Mouse (Mus musculus): ENCODE results near the gene Actr1a.

Gene Actr1a

DNA sequence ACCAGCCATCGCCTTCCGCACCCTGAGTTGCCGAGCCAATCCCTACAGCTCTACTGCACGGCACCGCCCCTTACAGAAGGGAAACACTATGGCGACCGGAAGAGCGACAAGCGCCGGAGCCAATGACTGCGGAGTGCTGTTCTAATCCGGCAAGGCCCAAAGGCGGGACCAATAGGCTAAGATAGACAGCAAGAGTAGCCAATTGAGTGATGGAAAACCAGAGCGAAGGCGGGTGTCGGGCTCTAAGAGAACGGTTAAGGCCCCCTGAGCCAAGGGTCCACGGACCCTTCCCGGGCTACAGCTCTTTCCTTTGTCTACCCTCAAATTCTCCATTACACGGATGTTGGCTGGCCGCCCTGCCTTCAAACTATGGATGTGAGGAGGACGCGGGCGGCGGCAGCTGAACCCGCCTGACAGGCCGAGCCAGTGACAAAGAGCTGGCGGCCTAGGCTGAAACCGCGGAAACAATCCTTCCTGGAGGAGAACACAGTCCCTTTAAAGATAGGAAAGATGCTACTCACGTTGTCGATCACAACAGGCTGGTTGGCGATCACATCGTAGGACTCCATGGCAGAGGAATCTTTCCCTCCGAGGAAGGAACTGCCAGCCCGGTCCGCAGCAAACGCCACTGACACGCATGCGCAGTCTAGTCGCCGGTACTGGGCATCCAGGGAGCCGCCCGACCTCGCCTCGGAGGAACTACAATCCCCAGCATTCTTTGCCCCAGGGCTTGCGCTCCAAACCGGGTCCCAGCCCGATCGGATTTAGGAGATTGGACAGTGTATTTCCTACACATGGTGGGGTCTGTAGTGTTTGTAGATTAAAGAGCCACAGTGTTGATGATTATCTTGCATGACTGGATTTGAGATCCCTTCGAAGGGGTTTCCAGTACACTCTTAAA, at the start of gene Actr1a:
TSS of gene Actr1a (minus strand) at position 640 of the 901 bp plus-strand sequence.
- DNase-seq = peak; percentile 93 to 94

DNA sequence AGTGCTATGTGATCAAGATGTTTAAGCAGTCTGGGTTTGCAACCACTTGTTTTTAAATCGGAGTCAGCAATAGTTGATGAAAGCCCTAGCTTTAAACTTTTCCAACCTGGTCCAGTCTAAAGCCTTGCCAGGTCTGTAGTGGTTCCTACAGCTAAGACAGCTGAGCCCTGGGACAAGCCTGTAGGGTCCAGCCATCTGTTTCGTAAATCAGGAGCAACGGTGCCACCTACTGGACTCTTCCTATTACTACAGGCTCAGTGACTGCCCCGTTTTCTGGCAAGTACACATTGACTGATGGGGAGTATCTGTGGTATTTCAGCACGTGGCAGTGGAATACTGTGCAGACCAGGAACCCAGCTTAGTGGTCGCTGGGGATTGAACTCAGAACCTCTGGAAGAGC, 48.7 kb upstream of the Actr1a start:
- DNase-seq = peak; percentile 36 to 59

DNA sequence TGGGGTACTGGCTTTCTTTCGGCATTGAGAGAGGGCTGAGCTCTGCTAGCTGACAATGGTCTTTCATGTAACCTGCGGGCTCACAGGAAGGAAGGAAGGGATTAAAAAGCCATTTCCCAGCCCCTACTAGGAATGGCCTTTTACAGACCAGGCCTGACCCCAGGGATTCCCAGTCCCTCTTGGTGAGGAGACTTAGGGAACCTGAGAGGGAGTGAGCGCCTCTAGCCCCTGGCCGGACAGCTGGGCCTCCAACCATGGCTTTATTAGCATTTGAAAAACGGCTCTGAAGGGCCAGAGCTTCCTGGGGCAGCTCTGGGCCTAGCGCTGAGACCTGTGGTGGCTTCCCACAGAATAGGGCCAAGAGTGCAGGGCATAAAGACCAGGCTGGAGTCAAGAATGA, 48.0 kb upstream of the Actr1a start:
- DNase-seq = no peak

DNA sequence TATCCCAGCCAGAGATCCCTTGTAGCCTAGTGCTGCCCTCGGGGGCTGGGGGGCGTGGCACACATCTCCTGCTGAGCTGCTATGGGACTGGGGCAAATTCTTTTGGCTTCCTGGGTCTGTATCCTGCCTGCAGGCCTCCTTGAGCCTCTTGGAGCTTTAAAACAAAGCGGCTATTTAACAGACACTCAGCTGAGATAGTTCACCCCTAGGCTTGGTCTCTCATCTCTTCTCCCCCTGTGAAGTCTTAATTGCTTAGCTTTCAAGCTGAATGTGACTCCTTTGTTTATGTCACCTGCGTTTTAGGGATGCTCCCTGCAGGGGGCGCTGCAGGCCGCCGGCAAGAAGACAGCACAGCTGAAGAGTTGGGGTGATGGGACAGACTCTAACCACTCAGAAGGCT, 39.9 kb upstream of the Actr1a start:
- no peak for DNase-seq

DNA sequence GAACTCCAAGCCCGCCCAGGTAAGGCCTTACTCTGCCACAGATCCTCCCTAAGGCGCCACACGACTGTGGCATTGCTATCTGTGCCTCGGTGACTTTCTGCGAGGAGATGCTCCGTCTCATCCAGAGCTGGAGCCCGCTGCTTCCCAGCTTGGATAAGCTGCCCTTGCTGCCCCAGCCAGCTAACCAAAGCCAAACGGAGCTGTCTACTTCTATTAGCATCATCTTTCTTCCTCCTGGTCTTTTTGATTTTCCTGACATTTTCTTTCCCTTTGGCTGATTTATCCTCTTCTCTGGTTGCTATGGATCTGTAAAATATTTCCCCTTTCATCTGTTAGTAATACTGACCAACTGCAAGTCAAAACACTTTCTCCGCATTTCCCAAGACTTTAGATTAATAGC, 39.0 kb upstream of the Actr1a start:
- DNase-seq = no peak

DNA sequence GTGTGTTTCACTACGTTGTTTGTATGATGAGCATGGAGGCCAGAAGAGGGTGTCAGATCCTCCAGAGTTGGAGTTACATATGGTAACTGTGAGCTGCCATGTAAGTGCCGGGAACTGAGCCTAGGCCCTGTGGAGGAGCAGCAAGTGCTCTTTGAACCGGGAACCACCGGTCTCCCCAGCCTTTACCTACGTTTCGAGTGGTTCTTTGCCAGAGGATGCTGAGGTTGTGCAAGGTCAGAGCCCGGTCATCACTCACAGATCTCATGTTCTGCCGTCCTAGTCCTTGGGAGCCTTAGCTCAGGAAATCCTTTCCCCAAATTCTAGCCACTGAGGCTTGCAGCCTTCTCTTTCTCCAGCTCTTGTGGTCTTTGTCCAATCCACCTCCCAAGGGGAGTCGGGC, 38.6 kb upstream of the Actr1a start:
- DNase-seq = no peak

DNA sequence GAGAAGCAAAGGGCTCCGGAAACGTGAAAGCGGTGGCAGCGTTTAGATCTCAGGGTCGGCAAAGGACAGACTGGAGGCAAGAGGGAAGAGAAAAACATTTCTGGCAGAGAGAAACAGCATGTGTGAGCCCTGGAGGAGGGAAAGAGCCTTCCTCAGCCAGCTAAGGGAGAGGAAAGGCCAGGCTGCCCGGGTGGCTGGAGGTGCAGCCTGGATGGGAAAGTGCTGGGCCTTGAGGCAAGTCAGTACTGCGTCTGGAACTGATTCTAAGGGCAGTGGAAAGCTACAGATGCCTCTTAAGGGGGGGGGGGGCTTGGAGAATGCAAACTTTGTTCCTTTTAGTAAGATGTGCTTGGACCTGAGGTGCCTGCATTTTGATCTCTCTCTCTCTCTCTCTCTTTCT, 38.2 kb upstream of the Actr1a start:
- DNase-seq = no peak

DNA sequence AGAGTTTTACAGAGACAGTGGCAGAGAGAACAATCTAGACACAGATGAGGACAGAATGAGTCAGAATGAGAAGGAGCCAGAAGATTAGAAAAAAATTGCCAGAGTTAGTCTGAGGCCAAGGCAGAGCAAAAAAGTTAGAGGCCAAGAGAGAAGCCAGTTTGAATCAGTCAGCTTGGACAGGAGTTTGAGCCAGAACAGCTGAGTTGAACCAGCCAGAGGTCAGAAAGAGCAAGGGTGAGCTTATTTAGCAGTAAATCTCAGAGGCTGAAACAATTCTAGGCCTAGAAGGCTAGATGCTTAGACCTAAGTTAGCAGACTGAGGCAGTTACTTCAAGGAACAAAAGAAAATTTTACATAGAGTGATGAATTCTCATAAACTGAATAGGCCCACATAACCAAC, 33.7 kb upstream of the Actr1a start:
- DNase-seq = no peak

DNA sequence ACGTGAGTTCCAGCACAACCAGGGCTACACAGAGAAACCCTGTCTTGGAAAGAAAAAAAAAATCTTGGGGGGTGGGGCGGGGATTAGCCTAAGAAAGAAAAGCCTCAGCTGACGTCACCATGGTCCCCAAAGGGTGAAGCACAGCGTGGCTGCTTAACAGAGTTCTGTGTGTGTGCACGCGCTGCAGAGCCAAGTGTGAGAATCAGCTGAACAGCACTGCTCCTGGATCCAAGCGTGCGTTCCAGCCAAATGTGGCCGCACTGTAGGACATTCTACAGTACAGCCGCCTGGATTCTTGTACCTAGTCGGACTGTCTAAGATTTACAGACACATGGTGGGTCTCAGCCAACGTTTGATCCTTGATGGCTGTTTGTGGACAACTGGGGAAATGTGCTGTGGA, 30.9 kb upstream of the Actr1a start:
- DNase-seq = no peak

DNA sequence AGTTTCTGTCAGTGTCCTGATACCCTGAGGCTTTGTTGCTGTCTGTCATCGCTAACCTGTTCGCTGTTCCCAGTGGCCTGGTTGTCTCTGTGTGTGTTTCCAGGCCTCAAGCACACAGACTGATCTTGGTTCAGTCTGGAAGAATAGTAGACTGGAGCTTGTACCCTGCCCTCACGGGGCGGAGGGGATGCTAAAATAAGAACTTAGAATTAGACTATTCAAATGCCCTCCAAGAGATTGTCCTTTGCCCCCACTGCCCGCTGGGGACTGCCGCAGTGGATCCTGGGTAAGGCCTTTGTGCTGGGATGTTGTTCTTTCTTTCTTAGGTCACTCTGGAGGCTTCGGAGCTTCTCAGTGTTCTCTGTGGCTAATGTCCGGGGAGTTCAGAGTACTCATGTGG, 29.7 kb upstream of the Actr1a start:
- no peak for DNase-seq

DNA sequence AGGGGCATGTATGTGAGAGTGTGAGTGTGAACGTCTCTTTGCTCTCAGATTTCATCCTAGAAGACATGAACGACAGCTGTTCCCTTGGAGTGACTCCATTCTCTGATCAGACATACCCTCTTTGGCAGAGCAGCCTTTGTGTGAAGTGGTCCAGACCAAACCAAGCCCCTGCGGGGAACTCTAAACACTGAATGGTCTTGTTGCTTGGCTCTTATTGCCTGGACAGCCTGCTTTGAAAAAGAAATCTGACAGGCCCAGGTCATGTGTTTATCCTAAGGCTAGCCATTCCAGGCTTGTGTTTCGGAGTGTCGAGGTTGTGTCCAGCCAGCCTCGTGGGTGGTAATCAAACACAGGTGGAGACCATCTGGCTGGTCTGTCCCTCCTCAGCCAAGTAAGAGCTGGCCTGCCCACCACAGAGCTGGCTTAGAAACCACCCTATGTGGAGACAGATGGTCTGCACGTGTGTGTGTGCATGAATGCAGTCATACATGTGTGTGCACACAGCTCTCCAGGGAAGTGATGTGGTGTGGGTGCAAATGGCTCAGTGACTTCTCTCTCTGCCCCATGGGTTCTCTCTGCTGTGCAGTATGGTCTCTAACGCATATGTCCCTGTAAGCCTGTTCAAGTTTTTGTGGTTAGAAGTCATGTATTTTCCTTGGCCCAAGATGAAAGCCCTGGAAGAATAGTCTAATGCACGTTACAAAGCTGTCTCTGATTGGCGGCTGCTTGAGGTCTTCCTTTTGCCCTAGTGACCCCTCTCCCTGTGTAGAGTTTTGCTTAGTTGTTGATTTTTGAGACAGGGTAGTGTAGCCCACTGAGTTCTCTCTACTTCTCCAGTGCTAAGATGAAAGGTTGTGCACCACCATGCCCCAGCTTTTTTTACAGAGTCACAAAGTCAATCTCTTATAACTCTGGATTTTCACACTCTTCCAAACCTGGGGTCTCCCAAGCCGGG, 27.1 kb upstream of the Actr1a start:
- DNase-seq = no peak

DNA sequence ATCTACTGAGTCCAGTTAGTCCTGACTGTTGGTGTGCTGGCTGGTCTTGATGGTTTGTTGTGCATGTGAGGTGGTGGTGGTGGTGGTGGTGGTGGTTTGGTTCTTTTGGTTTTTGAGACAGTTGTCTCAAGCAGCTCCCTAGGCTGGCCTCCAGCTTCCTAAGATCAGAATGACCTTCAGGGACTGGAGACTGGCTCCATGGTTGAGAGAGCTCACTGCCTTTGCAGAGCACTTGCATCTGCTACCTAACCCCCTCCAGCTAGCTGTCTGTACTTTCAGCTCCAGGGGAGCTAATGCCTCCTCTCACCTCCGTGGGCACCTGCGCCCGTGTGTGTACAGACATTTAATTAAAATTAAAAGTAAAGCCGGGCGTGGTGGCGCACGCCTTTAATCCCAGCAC, 24.9 kb upstream of the Actr1a start:
- DNase-seq = no peak

DNA sequence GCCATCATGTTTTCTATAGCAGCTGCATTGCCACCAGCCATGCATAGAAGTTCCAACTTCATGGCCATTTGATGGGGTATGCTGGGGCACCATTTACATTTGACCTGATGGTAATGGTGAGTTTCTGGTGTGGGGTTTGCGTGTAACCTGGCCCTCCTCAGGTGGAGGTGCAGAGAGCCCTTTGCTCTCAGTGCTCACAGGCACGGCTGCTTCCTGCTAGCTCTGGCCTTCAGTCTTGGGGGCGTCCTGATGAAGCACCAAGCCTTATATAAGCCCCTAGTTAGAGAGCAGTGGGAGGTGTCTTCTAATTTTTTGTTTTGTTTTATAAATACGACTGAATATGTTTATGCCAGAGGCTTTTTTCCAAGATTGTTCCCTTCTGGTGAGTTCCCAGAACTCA, 22.5 kb upstream of the Actr1a start:
- no peak for DNase-seq

DNA sequence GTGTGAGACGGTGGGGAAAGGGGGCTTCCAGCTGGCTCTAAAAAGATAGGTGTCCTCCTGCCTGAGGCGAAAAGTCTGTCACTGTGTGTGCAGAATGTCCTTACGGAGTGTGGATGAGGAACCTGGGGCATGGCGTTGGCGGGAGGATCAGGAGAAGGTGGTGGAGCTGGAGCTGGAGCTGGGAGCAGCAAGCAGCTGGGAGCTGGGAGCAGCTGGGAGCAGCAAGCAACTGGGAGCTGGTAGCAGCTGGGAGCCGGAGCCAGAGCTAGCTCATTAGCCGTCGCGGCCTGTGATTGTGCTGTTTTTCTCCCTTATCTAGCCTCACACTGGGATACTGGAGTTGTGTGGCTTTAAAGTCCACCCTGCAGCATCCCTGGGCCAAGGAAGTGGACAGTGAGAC, 20.7 kb upstream of the Actr1a start:
- DNase-seq = no peak

DNA sequence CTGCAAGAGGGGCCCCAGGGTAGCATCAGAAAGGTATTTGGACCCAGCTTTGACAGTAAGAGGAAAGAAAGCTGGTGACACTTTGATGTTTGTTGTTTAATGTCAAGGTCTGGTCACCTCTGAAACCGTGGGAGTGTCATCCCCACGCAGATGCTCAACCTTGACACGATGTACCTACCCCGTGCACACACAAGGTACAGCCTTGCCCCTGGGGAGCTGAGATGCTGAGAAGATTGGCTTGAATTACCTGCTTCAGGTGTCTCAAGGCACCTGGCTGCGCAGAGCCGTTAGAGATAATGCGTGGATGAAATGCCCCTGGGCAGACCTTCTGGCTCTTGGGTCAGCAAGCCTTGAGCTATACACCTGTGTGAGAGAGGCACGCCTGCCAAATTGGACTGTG, 18.9 kb upstream of the Actr1a start:
- no peak for DNase-seq

DNA sequence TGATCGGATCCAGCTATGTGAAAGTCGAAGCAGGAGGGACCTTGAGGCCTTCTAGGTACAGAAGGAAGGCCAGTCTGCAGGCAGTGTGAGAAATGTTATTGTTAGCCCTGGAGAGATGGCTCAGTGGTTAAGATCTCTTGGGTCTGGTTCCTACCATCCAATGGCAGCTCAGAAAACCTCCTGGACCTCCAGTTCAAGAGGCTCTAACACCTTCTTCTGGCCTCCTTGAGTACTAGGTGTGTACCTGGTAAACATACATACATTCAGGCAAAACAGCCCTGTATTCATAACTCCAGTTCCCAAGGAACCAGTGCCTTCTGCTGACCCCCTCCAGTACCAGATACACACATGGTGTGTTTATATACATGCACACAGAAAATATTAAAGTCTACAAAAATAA, 18.4 kb upstream of the Actr1a start:
- no peak for DNase-seq

DNA sequence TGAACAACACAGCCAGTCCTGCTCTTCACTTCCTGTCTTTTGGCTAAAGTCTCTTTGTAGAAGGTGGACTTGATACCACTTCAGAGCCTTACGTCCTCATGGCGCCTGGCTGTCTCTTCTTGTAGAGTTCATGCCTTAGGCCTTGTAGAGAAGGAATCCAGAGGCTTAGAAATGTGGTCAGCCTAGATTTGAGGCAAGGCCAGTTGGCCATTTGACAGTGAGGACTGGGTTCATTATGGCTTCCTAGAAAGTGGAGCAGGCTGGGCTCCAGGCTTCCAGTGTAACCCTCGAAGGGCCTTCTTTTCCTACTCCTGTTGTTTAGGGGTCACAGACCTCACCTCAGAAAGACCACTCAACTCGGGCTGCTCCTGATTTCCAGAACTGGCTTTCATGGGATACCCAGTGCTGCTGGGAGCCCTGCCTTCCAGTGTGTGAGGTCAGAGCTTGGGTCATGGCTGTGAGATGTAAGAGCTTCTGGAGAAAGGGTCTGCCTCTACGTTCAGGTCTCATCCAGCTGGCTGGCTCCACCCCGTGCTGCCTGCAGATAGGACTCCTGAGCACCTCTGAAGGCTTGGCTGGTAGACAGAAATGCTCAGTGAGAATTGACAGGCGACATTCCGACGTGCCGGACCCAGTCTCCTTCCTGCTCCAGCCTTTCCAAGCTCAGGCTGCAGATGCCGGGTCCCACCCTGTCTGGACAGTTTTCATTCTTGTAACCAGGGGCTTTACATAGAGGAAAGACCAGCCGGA, 16.7 kb upstream of the Actr1a start:
- DNase-seq = no peak

DNA sequence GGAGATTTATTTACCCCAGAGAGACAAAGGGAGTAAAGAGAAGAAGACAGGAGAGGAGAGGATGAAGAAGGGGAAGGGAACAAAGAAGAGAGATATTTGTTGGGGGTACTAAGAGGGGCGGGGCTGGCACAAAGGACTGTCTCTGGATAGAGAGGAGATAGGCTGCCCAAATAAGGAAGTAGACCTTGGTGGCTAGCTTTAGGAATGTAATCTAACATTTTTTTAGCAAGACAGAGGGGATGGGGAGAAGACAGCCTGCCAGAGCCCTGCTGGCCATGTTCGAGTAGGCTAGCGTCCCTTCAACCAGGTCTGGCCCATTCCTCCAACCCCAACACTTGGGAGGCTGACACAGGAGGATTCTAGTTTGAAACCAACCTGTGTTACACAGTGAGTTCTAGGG, 14.0 kb upstream of the Actr1a start:
- DNase-seq = no peak

DNA sequence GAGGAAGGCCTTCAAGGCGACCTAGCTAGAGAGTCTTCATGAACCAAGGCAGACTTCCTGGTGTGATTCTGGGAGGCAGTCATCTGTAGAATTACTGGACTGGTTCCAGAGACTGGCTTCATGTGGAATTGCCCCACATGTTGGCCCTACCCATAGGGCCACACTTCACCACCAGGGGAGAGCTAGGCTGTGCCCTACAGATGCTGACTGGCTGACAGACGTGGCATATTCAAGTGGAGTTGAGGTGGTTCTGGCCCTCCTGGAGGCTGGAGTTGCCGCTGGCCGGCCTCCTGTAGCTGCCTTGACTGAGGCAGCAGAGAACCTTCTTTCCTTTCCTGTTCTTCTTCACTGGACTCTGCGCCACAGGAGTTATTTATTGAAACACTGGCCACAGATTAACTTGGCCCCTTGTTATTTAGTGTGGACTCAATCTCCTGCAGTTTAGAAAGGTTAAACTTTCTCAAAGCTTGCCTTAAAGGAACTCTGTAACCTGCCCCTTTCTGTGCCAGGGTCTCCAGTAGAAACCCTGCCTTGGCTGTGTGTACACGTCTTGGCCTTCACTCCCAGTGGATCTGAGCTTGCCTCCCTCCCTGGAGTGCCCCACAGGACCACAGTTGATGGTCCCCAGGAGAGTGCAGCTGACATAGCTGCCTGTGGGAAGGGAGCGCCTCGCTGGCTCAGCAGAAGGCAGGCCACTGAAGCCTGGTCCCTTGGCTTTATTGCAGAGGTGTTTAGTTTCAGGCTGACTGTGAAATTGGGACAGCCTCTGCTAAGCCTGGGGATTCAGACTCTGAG, 11.2 kb upstream of the Actr1a start:
- DNase-seq = no peak

DNA sequence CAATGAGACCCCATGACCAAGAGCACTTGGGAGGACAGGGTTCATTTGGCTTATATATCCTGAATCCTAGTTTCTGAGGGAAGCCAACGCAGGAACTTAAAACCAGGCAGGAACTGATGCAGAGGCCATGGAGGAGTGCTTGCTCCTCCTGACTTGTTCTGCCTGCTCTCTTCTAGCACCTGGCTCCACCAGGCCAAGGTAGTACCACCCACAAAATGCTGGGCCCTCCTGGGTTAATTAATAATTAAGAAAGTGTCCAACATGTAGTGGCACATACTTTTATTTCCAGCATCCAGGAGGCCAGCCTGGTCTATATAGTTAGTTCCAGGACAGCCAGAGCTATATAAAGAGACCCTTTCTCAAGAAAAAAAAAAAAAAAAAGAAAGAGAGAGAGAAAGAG, 8.5 kb upstream of the Actr1a start:
- DNase-seq = no peak

DNA sequence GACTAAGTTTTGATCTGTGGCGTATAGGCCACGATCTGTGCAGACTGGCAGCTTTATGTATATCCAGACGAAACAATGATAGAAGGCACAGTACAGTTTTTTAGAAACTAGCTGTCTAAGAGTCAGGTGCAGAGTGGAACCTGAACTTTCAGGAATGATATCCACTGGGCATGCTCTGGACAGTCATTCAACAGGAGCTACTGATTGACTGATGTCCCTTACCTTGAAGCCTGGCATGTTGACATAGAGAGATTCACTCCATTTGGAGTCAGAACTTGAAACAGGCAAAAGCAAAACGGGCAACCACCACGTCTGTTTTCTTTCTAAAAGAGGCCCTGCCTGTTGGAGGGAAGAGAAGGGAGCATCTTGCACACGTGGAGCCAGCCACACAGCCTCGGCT, 5.0 kb upstream of the Actr1a start:
- DNase-seq = no peak

DNA sequence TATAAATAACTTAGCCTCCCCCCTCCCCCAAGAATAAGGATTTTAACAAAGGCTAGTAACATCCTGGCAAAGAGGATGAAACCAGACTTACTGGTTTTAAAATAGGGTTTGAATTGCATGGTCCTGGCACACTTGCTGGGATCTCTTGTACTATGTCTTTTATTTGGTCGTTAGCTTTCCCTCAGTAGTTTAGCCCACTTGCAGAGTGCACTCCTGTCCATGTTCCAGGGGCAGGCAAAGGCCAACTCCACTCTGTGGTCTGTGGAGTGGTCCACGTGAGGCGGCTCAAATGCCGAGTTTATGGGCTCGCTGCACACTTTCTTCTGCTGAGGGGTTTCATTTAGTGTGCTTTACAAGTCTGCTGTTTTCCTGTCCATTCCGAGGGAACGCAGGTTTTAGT, 4.3 kb upstream of the Actr1a start:
- no peak for DNase-seq

Measured in thymus, adult 18-20 months (tissue).